Mouse (Mus musculus): ENCODE measurements around the gene P3h4.
"Not testable (repeated sequence)": the region's sequence is repeated elsewhere in the genome, so short reads cannot be mapped to it uniquely, and the experiment has no call there.

The P3h4 gene

GRCm38 (mm10) chr11:100362209-100362978, 52.2 kb downstream of the P3h4 start:
- DNase-seq (ENCODE audit: extremely low read depth, low read depth) = peak; percentile 41

- DNase-seq (ENCODE audit: extremely low read depth, low read depth) = not testable (repeated sequence)
Measured at GRCm38 (mm10) chr11:100361059-100361458, 53.6 kb downstream of the P3h4 start.

GRCm38 (mm10) chr11:100360175-100360574, 54.5 kb downstream of the P3h4 start:
- DNase-seq (ENCODE audit: extremely low read depth, low read depth) = no peak

All from MEL-GATA-1-ER (cell line).